In genomic region chr7:60238595-60239195, GRCm38 (mm10) we compare ENCODE assay signal across 8 mouse cellular contexts.
DNase-seq lines count a peak whose midpoint lies in the region; ATAC-seq and TF ChIP-seq lines count a peak whose summit lies in the region.
"Not testable (repeated sequence)": the region's sequence is repeated elsewhere in the genome, so short reads cannot be mapped to it uniquely, and the experiment has no call there.

No protein-coding gene starts in this region.

- ATAC-seq in forebrain, embryonic 16.5 days: peak; percentile 33; the same call in 1 of the 2 replicates
- not testable (repeated sequence) for ATAC-seq in intestine, postnatal 0 days; limb, embryonic 11.5 days (ENCODE audit: insufficient number of reproducible peaks, low FRiP score, low TSS enrichment, low read depth); stomach, postnatal 0 days (ENCODE audit: low FRiP score, low TSS enrichment)
- ATAC-seq in midbrain, embryonic 13.5 days: peak; percentile 72; the same call in 1 of the 2 replicates

- H3K4me2 ChIP-seq in forebrain, embryonic 16.5 days (ENCODE audit: low read length); intestine, postnatal 0 days (replicated peaks; ENCODE audit: low read depth); limb, embryonic 11.5 days (ENCODE audit: low read depth, severe bottlenecking); midbrain, embryonic 13.5 days (replicated peaks); stomach, postnatal 0 days (replicated peaks; ENCODE audit: low read depth): not testable (repeated sequence)

- H3K27ac ChIP-seq in forebrain, embryonic 16.5 days (ENCODE audit: low read length); intestine, postnatal 0 days (ENCODE audit: low read depth, low read length); limb, embryonic 11.5 days (replicated peaks; ENCODE audit: low read depth, low read length); midbrain, embryonic 13.5 days; stomach, postnatal 0 days (replicated peaks): not testable (repeated sequence)

- H3K9ac ChIP-seq in forebrain, embryonic 16.5 days (replicated peaks; ENCODE audit: low read depth, low read length); intestine, postnatal 0 days (ENCODE audit: low read depth, low read length); limb, embryonic 11.5 days (ENCODE audit: low read length); midbrain, embryonic 13.5 days (replicated peaks); stomach, postnatal 0 days (ENCODE audit: low read length): not testable (repeated sequence)

- H3K27me3 ChIP-seq in forebrain, embryonic 16.5 days (replicated peaks; ENCODE audit: control insufficient read depth, insufficient read depth, low read length); intestine, postnatal 0 days (replicated peaks; ENCODE audit: control insufficient read depth, insufficient read depth, low read length); limb, embryonic 11.5 days (ENCODE audit: control insufficient read depth, insufficient read depth, low read length); midbrain, embryonic 13.5 days; stomach, postnatal 0 days (ENCODE audit: control insufficient read depth, insufficient read depth, low read length): not testable (repeated sequence)

- not testable (repeated sequence) for H3K9me3 ChIP-seq in forebrain, embryonic 16.5 days (ENCODE audit: control insufficient read depth, low read length); intestine, postnatal 0 days (ENCODE audit: control insufficient read depth); limb, embryonic 11.5 days (ENCODE audit: control insufficient read depth, low read length); midbrain, embryonic 13.5 days; stomach, postnatal 0 days (ENCODE audit: control insufficient read depth, low read length)

- H3K4me1 ChIP-seq in forebrain, embryonic 16.5 days (replicated peaks; ENCODE audit: control insufficient read depth, insufficient read depth, low read length); intestine, postnatal 0 days (replicated peaks; ENCODE audit: control insufficient read depth, insufficient read depth, low read length); limb, embryonic 11.5 days (ENCODE audit: control insufficient read depth, insufficient read depth, low read length); midbrain, embryonic 13.5 days (replicated peaks); stomach, postnatal 0 days (replicated peaks; ENCODE audit: control insufficient read depth, insufficient read depth): not testable (repeated sequence)

- TF ChIP-seq CTCF in intestine, postnatal 0 days (IDR thresholded peaks at IDR 0.05; ENCODE audit: low read depth): peak; percentile 58
- peak; percentile 63 for TF ChIP-seq CTCF in stomach, postnatal 0 days (IDR thresholded peaks at IDR 0.05; ENCODE audit: low read depth)

- peak; percentile 13 for DNase-seq in adipocyte (ENCODE audit: low spot score)
- peak; percentile 6 for DNase-seq in cerebellum, adult 9-11 months
- peak; percentile 34 for DNase-seq in layer of hippocampus, adult 11-12 months (ENCODE audit: low spot score)
- peak; percentile 20 for DNase-seq in limb, embryonic 11.5 days (ENCODE audit: low spot score)
- DNase-seq in stomach, postnatal 0 days (ENCODE audit: low spot score): not testable (repeated sequence)

- not testable (repeated sequence) for TF ChIP-seq EP300 in stomach, postnatal 0 days (optimal IDR thresholded peaks at IDR 0.05)

- not testable (repeated sequence) for H3K4me3 ChIP-seq in forebrain, embryonic 16.5 days (replicated peaks; ENCODE audit: low read length); intestine, postnatal 0 days (ENCODE audit: low read depth, low read length); limb, embryonic 11.5 days (ENCODE audit: low read depth, low read length); midbrain, embryonic 13.5 days (replicated peaks); stomach, postnatal 0 days (ENCODE audit: low read depth, low read length)

- H3K36me3 ChIP-seq in forebrain, embryonic 16.5 days (ENCODE audit: control insufficient read depth, insufficient read depth); intestine, postnatal 0 days (ENCODE audit: control insufficient read depth, insufficient read depth); limb, embryonic 11.5 days (ENCODE audit: control insufficient read depth, insufficient read depth, low read length); midbrain, embryonic 13.5 days; stomach, postnatal 0 days (ENCODE audit: control insufficient read depth, insufficient read depth, low read length): not testable (repeated sequence)

- WGBS in forebrain, embryonic 16.5 days: 10% methylated on average over 4 of the region's 4 CpGs
- WGBS in intestine, postnatal 0 days: 7% methylated on average over 4 of the region's 4 CpGs
- WGBS in limb, embryonic 11.5 days: 8% methylated on average over 4 of the region's 4 CpGs
- 13% methylated on average over 4 of the region's 4 CpGs for WGBS in midbrain, embryonic 13.5 days
- 4% methylated on average over 4 of the region's 4 CpGs for WGBS in stomach, postnatal 0 days
